Mouse (Mus musculus): Measurements from ENCODE around the gene Ap2a1. TPM values are rescaled to one million over a fixed set of nuclear protein-coding genes. Genes with fewer than 3 reads are reported as not detected.

Ap2a1 gene
- polyA plus RNA-seq, 1 experiment = 21.5 TPM

DNA sequence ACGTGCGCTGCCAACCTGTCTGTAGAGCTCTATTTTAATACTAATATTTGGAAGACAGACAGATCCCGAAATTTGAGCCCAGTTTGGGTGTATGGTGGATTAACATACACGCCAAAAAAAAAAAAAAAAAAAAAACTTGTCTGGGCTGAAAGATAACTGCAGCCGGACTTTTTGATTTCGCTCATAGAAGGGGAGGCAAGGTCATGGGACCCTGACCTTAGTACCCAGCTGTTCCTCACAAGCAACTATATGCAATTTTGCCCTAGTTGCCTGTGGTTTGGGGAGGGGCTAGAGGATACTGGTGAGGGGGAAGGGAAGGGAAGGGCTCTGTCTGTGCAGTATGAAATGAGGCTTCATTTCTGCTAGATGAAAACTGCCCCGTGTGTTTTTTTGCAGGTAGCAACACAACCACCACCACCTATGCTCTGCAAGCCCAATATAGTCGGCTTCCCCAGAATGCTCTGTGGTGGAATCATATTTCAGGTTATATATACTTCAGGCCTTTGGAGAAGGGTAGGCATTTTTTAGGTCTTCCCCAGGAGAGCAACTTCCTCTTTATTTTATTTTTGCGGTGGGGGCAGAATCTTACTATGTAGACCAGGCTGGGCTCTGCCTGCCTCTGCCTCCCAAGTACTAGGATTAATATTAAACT is 72.9 kb downstream of the Ap2a1 start:
- Histone ChIP-seq H3K4me1 (ENCODE audit: control insufficient read depth, insufficient read depth, insufficient read length, low read length) (peaks cover 12% of the 10 kb centered on the region), H3K27ac (replicated peaks; ENCODE audit: low read depth, low read length) (0 out of 2 replicates have a peak overlapping the region, but pooled peaks have one; percentile 2), H3K4me3 (ENCODE audit: insufficient read depth, low read depth, low read length) (peak overlapping the region; percentile 90)

DNA sequence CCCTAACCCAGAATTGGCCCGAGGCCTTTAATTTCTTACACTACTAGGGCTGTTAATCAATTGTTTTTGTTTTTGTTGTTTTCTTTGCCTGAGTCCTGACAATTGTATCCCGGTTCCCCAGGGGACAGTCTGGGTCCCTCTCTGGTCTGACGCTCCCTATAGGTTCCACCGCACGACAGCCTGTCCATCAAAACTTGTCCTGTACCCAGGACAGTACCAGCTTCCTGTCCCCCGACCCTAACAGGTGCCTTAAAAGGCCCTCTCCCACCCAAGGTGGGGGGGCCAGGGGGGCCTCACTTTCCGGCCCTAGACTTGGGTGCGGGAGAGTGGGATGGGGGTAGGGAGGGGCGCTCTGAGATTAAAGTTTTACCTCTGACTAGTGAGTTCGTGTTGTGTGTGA is 74.3 kb downstream of the Ap2a1 start:
- Histone ChIP-seq H3K4me1 (ENCODE audit: control insufficient read depth, insufficient read depth, insufficient read length, low read length) (peaks cover 12% of the 10 kb centered on the region), H3K27ac (replicated peaks; ENCODE audit: low read depth, low read length) (peak overlapping the region; percentile 95), H3K4me3 (ENCODE audit: insufficient read depth, low read depth, low read length) (peak overlapping the region; percentile 75)

DNA sequence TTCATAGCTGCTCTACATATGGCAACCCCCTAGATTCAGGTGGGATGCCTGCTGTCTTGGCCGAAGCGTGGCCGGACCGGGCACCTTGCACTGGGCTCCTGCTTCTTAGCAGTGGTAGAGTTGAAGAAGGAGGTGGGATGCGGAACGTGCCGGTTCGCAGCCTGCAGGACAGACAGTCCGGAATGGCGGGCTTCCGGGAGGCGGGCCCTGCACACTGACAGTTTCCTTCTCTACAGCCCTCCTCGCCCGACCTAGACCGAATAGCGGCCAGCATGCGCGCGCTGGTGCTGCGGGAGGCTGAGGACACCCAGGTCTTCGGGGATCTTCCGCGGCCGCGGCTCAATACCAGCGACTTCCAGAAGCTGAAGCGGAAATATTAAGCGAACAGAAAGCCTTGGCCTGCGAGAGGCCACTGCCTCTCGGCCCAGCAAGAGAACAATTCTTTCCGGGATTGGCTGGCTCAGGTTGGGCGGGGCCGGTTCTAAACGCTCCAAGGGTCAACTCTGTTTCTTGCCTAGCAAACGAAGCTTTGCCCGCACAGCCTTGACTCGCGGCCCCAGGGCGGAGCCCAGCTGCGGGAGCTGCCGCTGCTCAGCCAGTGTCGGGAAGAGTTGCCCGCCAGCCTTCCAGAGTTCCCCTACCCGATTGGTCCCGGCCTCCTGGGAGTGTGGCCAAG is 74.8 kb downstream of the Ap2a1 start:
- Histone ChIP-seq H3K4me1 (ENCODE audit: control insufficient read depth, insufficient read depth, insufficient read length, low read length) (peaks cover 12% of the 10 kb centered on the region), H3K27ac (replicated peaks; ENCODE audit: low read depth, low read length) (peak overlapping the region; percentile 95), H3K4me3 (ENCODE audit: insufficient read depth, low read depth, low read length) (peak overlapping the region; percentile 75)

GRCm38 (mm10) chr7:44853596-44854355 is 75.5 kb downstream of the Ap2a1 start:
- Histone ChIP-seq H3K4me3 (ENCODE audit: insufficient read depth, low read depth, low read length) (peak overlapping the region; percentile 75), H3K4me1 (ENCODE audit: control insufficient read depth, insufficient read depth, insufficient read length, low read length) (peaks cover 12% of the 10 kb centered on the region), H3K27ac (replicated peaks; ENCODE audit: low read depth, low read length) (peak overlapping the region; percentile 95)

DNA sequence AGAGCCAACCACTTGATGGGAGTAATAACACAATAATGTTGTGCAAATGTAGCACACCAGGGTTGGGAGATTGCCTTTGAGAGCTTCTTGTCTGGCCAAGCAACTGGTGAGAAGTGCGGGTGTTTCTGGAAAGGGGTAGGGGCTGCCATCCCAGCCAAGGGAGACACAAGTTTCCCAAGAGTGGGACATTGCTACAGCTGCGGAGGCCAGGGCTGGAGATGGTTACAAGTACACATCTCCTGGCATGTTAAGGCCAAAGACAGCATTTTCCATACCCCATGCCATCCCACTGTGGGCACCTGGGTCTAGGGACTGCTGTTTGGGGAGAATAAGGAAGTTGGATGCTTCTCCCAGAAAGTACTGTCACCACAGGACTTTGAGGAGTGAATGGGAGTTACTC is 76.2 kb downstream of the Ap2a1 start:
- Histone ChIP-seq H3K4me3 (ENCODE audit: insufficient read depth, low read depth, low read length) (no peak overlapping the region), H3K4me1 (ENCODE audit: control insufficient read depth, insufficient read depth, insufficient read length, low read length) (peaks cover 12% of the 10 kb centered on the region), H3K27ac (replicated peaks; ENCODE audit: low read depth, low read length) (no peak overlapping the region)

GRCm38 (mm10) chr7:44852259-44853027 is 76.9 kb downstream of the Ap2a1 start:
- no peak overlapping the region for H3K27ac ChIP-seq (replicated peaks; ENCODE audit: low read depth, low read length)
- peaks cover 13% of the 10 kb centered on the region for H3K4me1 ChIP-seq (ENCODE audit: control insufficient read depth, insufficient read depth, insufficient read length, low read length)

GRCm38 (mm10) chr7:44851625-44852234 is 77.6 kb downstream of the Ap2a1 start:
- Histone ChIP-seq H3K4me1 (ENCODE audit: control insufficient read depth, insufficient read depth, insufficient read length, low read length) (peaks cover 13% of the 10 kb centered on the region), H3K4me3 (ENCODE audit: insufficient read depth, low read depth, low read length) (no peak overlapping the region)

More at GRCm38 (mm10) chr7:44852259-44853027, 76.9 kb downstream of the Ap2a1 start:
- H3K4me3 ChIP-seq (ENCODE audit: insufficient read depth, low read depth, low read length) = no peak overlapping the region

GRCm38 (mm10) chr7:44850789-44851624 is 78.3 kb downstream of the Ap2a1 start:
- Histone ChIP-seq H3K27ac (replicated peaks; ENCODE audit: low read depth, low read length) (peak overlapping the region; percentile 74), H3K4me1 (ENCODE audit: control insufficient read depth, insufficient read depth, insufficient read length, low read length) (peaks cover 8% of the 10 kb centered on the region), H3K4me3 (ENCODE audit: insufficient read depth, low read depth, low read length) (peak overlapping the region; percentile 73)

More at GRCm38 (mm10) chr7:44851625-44852234, 77.6 kb downstream of the Ap2a1 start:
- H3K27ac ChIP-seq (replicated peaks; ENCODE audit: low read depth, low read length) = no peak overlapping the region

Other genes with a start within 250 kb of the Ap2a1 start
- gene Izumo2, start 220.8 kb downstream of the Ap2a1 start, polyA plus RNA-seq (2012; ENCODE audit: insufficient read depth, insufficient read length, missing spikeins) = not detected in 2 replicates
- 10.9 and 19.7 TPM in 2 replicates for gene Vrk3, start 181.1 kb downstream of the Ap2a1 start, polyA plus RNA-seq (2012; ENCODE audit: insufficient read depth, insufficient read length, missing spikeins)
- not detected in 2 replicates for gene Zfp473, start 178.4 kb downstream of the Ap2a1 start, polyA plus RNA-seq (2012; ENCODE audit: insufficient read depth, insufficient read length, missing spikeins)
- gene Nup62, start 113.4 kb downstream of the Ap2a1 start, polyA plus RNA-seq (2012; ENCODE audit: insufficient read depth, insufficient read length, missing spikeins) = 8.2 and 17.3 TPM in 2 replicates
- 0.54 and 1.2 TPM in 2 replicates for gene Il4i1, start 113.1 kb downstream of the Ap2a1 start, polyA plus RNA-seq (2012; ENCODE audit: insufficient read depth, insufficient read length, missing spikeins)
- 252 and 500 TPM in 2 replicates for gene Atf5, start 112.8 kb downstream of the Ap2a1 start, polyA plus RNA-seq (2012; ENCODE audit: insufficient read depth, insufficient read length, missing spikeins)
- 42.8 and 49.8 TPM in 2 replicates for gene Akt1s1, start 80.5 kb downstream of the Ap2a1 start, polyA plus RNA-seq (2012; ENCODE audit: insufficient read depth, insufficient read length, missing spikeins)
- 24.5 and 28.2 TPM in 2 replicates for gene Tbc1d17, start 80.4 kb downstream of the Ap2a1 start, polyA plus RNA-seq (2012; ENCODE audit: insufficient read depth, insufficient read length, missing spikeins)
- gene Pnkp, start 72.4 kb downstream of the Ap2a1 start, polyA plus RNA-seq (2012; ENCODE audit: insufficient read depth, insufficient read length, missing spikeins) = 15.7 and 20.2 TPM in 2 replicates
- 68.5 and 73.6 TPM in 2 replicates for gene Ptov1, start 59.7 kb downstream of the Ap2a1 start, polyA plus RNA-seq (2012; ENCODE audit: insufficient read depth, insufficient read length, missing spikeins)
- 21.6 and 21.8 TPM in 2 replicates for gene Med25, start 36.8 kb downstream of the Ap2a1 start, polyA plus RNA-seq (2012; ENCODE audit: insufficient read depth, insufficient read length, missing spikeins)
- 12.7 and 17.1 TPM in 2 replicates for gene Fuz, start 33.4 kb downstream of the Ap2a1 start, polyA plus RNA-seq (2012; ENCODE audit: insufficient read depth, insufficient read length, missing spikeins)
- gene Tsks, start 13.7 kb upstream of the Ap2a1 start, polyA plus RNA-seq (2012; ENCODE audit: insufficient read depth, insufficient read length, missing spikeins) = not detected in 2 replicates
- gene Cpt1c, start 45.4 kb upstream of the Ap2a1 start, polyA plus RNA-seq (2012; ENCODE audit: insufficient read depth, insufficient read length, missing spikeins) = 0.58 and 0.75 TPM in 2 replicates
- 47.1 and 73.7 TPM in 2 replicates for gene Prmt1, start 57.1 kb upstream of the Ap2a1 start, polyA plus RNA-seq (2012; ENCODE audit: insufficient read depth, insufficient read length, missing spikeins)
- 40.8 and 41.4 TPM in 2 replicates for gene Irf3, start 68.2 kb upstream of the Ap2a1 start, polyA plus RNA-seq (2012; ENCODE audit: insufficient read depth, insufficient read length, missing spikeins)
- gene Bcl2l12, start 69.2 kb upstream of the Ap2a1 start, polyA plus RNA-seq (2012; ENCODE audit: insufficient read depth, insufficient read length, missing spikeins) = 8.9 and 9.1 TPM in 2 replicates
- gene Scaf1, start 86.9 kb upstream of the Ap2a1 start, polyA plus RNA-seq (2012; ENCODE audit: insufficient read depth, insufficient read length, missing spikeins) = 26.3 and 27.5 TPM in 2 replicates
- 76.5 and 82.6 TPM in 2 replicates for gene Rras, start 88.5 kb upstream of the Ap2a1 start, polyA plus RNA-seq (2012; ENCODE audit: insufficient read depth, insufficient read length, missing spikeins)
- gene Prr12, start 123.4 kb upstream of the Ap2a1 start, polyA plus RNA-seq (2012; ENCODE audit: insufficient read depth, insufficient read length, missing spikeins) = 4.8 and 5.4 TPM in 2 replicates
- 24.3 and 26.8 TPM in 2 replicates for gene Nosip, start 132.9 kb upstream of the Ap2a1 start, polyA plus RNA-seq (2012; ENCODE audit: insufficient read depth, insufficient read length, missing spikeins)
- gene Prrg2, start 133.2 kb upstream of the Ap2a1 start, polyA plus RNA-seq (2012; ENCODE audit: insufficient read depth, insufficient read length, missing spikeins) = 17.2 and 33.8 TPM in 2 replicates
- 12.7 and 16.4 TPM in 2 replicates for gene Rcn3, start 162.7 kb upstream of the Ap2a1 start, polyA plus RNA-seq (2012; ENCODE audit: insufficient read depth, insufficient read length, missing spikeins)
- 167 and 170 TPM in 2 replicates for gene Fcgrt, start 174.4 kb upstream of the Ap2a1 start, polyA plus RNA-seq (2012; ENCODE audit: insufficient read depth, insufficient read length, missing spikeins)
- gene Rps11, start 194.9 kb upstream of the Ap2a1 start, polyA plus RNA-seq (2012; ENCODE audit: insufficient read depth, insufficient read length, missing spikeins) = 1,258 and 1,344 TPM in 2 replicates
- gene Rpl13a, start 199.3 kb upstream of the Ap2a1 start, polyA plus RNA-seq (2012; ENCODE audit: insufficient read depth, insufficient read length, missing spikeins) = 1,142 and 1,278 TPM in 2 replicates
- not detected in 2 replicates for gene Gm45713, start 206.7 kb upstream of the Ap2a1 start, polyA plus RNA-seq (2012; ENCODE audit: insufficient read depth, insufficient read length, missing spikeins)
- gene Flt3l, start 206.9 kb upstream of the Ap2a1 start, polyA plus RNA-seq (2012; ENCODE audit: insufficient read depth, insufficient read length, missing spikeins) = 5.9 and 6.8 TPM in 2 replicates
- gene Pih1d1, start 224.8 kb upstream of the Ap2a1 start, polyA plus RNA-seq (2012; ENCODE audit: insufficient read depth, insufficient read length, missing spikeins) = 50.5 and 66.3 TPM in 2 replicates
- gene Aldh16a1, start 225.1 kb upstream of the Ap2a1 start, polyA plus RNA-seq (2012; ENCODE audit: insufficient read depth, insufficient read length, missing spikeins) = 28.0 and 30.9 TPM in 2 replicates
- gene Slc17a7, start 234.5 kb upstream of the Ap2a1 start, polyA plus RNA-seq (2012; ENCODE audit: insufficient read depth, insufficient read length, missing spikeins) = not detected in 2 replicates

Measured in brown adipose tissue, adult 24 weeks (tissue).